Mouse (Mus musculus): ENCODE measurements around the gene Hist1h4h. TPM values are rescaled to one million over a fixed set of nuclear protein-coding genes. Genes with fewer than 3 reads are reported as not detected.

Hist1h4h gene
- total and polyA plus RNA-seq, 3 experiments: 9.9 to 5,753 TPM; not detected in 1

GRCm38 (mm10) chr13:23506819-23507515, 23.9 kb upstream of the Hist1h4h start:
- peaks cover 0 to 10% of the 10 kb centered on the region in 2 experiments; a peak in 1 of 4 replicates for H3K4me1 ChIP-seq (ENCODE audit: control insufficient read depth in 1 of 2, insufficient read depth in 2 of 2, low read length in 2 of 2)
- no peaks in the 10 kb centered on the region for H3K27me3 ChIP-seq (ENCODE audit: control insufficient read depth in 1 of 2, insufficient read depth in 2 of 2, low read length in 2 of 2)
- no peaks in the 10 kb centered on the region for H3K9me3 ChIP-seq (replicated peaks; ENCODE audit: insufficient read depth, low read length)
- H3K27ac ChIP-seq (ENCODE audit: control insufficient read depth, low read depth, low read length): no peak overlapping the region; the same call in 1 of the 2 replicates
- peaks cover 0 to 10% of the 10 kb centered on the region in 2 experiments; a peak in 2 of 4 replicates for H3K36me3 ChIP-seq (ENCODE audit: control insufficient read depth in 1 of 2, insufficient read depth in 2 of 2, low read length in 2 of 2)
- H3K79me2 ChIP-seq (ENCODE audit: control insufficient read depth, insufficient read depth, low read length, poor library complexity): no peaks in the 10 kb centered on the region
- peak overlapping the region; percentile 52 for H3K9ac ChIP-seq (ENCODE audit: control insufficient read depth, low read depth, low read length, poor library complexity, severe bottlenecking)
- H3K4me3 ChIP-seq (ENCODE audit: control insufficient read depth in 1 of 2, insufficient read depth in 1 of 2, low read depth in 2 of 2, low read length in 2 of 2): peak overlapping the region; percentile 45 to 66
- DNase-seq (ENCODE audit: low read depth, low spot score): peak; percentile 93
- TF ChIP-seq GATA1 (IDR thresholded peaks at IDR 0.05; ENCODE audit: low read depth, low read length): peak; percentile 44; the same call in 1 of the 2 replicates
- no peak for TF ChIP-seq NELFE (IDR thresholded peaks at IDR 0.05; ENCODE audit: low read depth, low read length)
- TF ChIP-seq TAL1 (IDR thresholded peaks at IDR 0.05; ENCODE audit: low read length): 0 out of 2 replicates have a peak, but pooled peaks have one; percentile 5
- TF ChIP-seq TBP (IDR thresholded peaks at IDR 0.05; ENCODE audit: low read depth, low read length): peak; percentile 98
- TF ChIP-seq CHD1 (IDR thresholded peaks at IDR 0.05; ENCODE audit: low read depth, low read length): no peak

GRCm38 (mm10) chr13:23510127-23510526, 20.7 kb upstream of the Hist1h4h start:
- no peak overlapping the region for H3K9ac ChIP-seq (ENCODE audit: control insufficient read depth, low read depth, low read length, poor library complexity, severe bottlenecking)
- no peaks in the 10 kb centered on the region for H3K27me3 ChIP-seq (ENCODE audit: control insufficient read depth in 1 of 2, insufficient read depth in 2 of 2, low read length in 2 of 2)
- 0 out of 4 replicates have a peak, but pooled peaks cover 0 to 2% of the 10 kb centered on the region in 2 experiments for H3K4me1 ChIP-seq (ENCODE audit: control insufficient read depth in 1 of 2, insufficient read depth in 2 of 2, low read length in 2 of 2)
- no peaks in the 10 kb centered on the region; a peak in 2 of 4 replicates for H3K36me3 ChIP-seq (ENCODE audit: control insufficient read depth in 1 of 2, insufficient read depth in 2 of 2, low read length in 2 of 2)
- H3K9me3 ChIP-seq (replicated peaks; ENCODE audit: insufficient read depth, low read length): no peaks in the 10 kb centered on the region
- no peak for DNase-seq (ENCODE audit: low read depth, low spot score)
- no peak for TF ChIP-seq TBP (IDR thresholded peaks at IDR 0.05; ENCODE audit: low read depth, low read length)
- TF ChIP-seq POLR2AphosphoS2 (IDR thresholded peaks at IDR 0.05; ENCODE audit: low read length): no peak
- no peak for TF ChIP-seq KAT2A (conservative IDR thresholded peaks at IDR 0.05; ENCODE audit: low read depth, low read length)
- no peak for TF ChIP-seq UBTF (IDR thresholded peaks at IDR 0.05; ENCODE audit: borderline replicate concordance, insufficient read depth, low read depth, low read length)
- TF ChIP-seq CHD2 (IDR thresholded peaks at IDR 0.05; ENCODE audit: low read length): no peak
- no peak for TF ChIP-seq GABPA (IDR thresholded peaks at IDR 0.05; ENCODE audit: low read depth, low read length)
- TF ChIP-seq MYB (IDR thresholded peaks at IDR 0.05; ENCODE audit: low read depth, low read length): no peak
- TF ChIP-seq HCFC1 (IDR thresholded peaks at IDR 0.05; ENCODE audit: low read depth, low read length): no peak
- no peak for TF ChIP-seq MAFK (IDR thresholded peaks at IDR 0.05; ENCODE audit: borderline replicate concordance, low read depth, low read length)
- no peak for TF ChIP-seq ZMIZ1 (IDR thresholded peaks at IDR 0.05; ENCODE audit: low read depth, low read length)
- TF ChIP-seq ZNF384 (IDR thresholded peaks at IDR 0.05; ENCODE audit: low read depth, low read length): no peak
- no peak for TF ChIP-seq ZC3H11A (IDR thresholded peaks at IDR 0.05; ENCODE audit: low read depth, low read length)
- no peak for TF ChIP-seq NELFE (IDR thresholded peaks at IDR 0.05; ENCODE audit: low read depth, low read length)
- TF ChIP-seq CTCF (IDR thresholded peaks at IDR 0.05 in 2 of 3, conservative IDR thresholded peaks at IDR 0.05 in 1 of 3; ENCODE audit: control insufficient read depth in 1 of 3, insufficient read depth in 1 of 3, low read depth in 2 of 3, low read length in 3 of 3, poor library complexity in 1 of 3, severe bottlenecking in 1 of 3): no peak
- no peak for TF ChIP-seq JUND (IDR thresholded peaks at IDR 0.05; ENCODE audit: low read depth, low read length)
- TF ChIP-seq USF1 (IDR thresholded peaks at IDR 0.05; ENCODE audit: low read depth, low read length): no peak
- TF ChIP-seq ETS1 (IDR thresholded peaks at IDR 0.05; ENCODE audit: low read depth, low read length): no peak
- H3K4me3 ChIP-seq (ENCODE audit: control insufficient read depth in 1 of 2, insufficient read depth in 1 of 2, low read depth in 2 of 2, low read length in 2 of 2): no peak overlapping the region
- no peak overlapping the region for H3K27ac ChIP-seq (ENCODE audit: control insufficient read depth, low read depth, low read length)
- H3K79me2 ChIP-seq (ENCODE audit: control insufficient read depth, insufficient read depth, low read length, poor library complexity): no peaks in the 10 kb centered on the region
